Mouse (Mus musculus): ENCODE results near the gene Pycr1.

DNA sequence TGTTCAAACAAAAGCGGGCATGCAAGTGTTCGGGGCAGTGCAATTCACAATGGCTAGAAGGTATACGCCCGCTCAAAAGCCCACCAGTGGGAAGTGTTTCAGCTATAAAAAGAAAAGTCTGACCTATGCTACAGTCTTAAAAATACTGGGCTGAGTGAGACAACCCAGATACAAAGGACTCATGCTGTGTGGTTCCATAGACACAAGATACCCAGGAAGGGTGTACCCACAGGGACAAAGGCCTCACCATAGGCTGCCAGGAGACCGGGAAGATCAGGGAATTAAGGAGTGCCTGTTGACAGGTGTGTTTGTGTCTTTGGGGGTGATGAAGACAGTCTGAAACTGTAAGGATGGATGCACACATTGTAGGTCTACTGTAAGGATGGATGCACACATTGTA is 20.1 kb upstream of the Pycr1 start:
- no peak for TF ChIP-seq CTCF (IDR thresholded peaks at IDR 0.05; ENCODE audit: low read depth)
- no peak for TF ChIP-seq EP300 (IDR thresholded peaks at IDR 0.05; ENCODE audit: low read depth)
